Mouse (Mus musculus) erythroblast, embryonic 14.5 days (primary cell): ENCODE measurements around the gene Mamstr.
"Not testable (repeated sequence)": the region's sequence is repeated elsewhere in the genome, so short reads cannot be mapped to it uniquely, and the experiment has no call there.

Experiments used
- GATA1 ChIP-seq: IDR thresholded peaks from 2 replicates; pipeline ENCODE4 v1.6.1; 2012; ENCODE audit warnings: low read length, inconsistent platforms, mixed read lengths
- TAL1 ChIP-seq: IDR thresholded peaks from 3 replicates; pipeline ENCODE4 v1.6.1; 2012; ENCODE audit warnings: low read length, inconsistent platforms, mixed read lengths

GRCm38 (mm10) chr7:45650484-45650883 lies 10.7 kb downstream of the Mamstr start:
- not testable (repeated sequence) for TF ChIP-seq GATA1, TAL1
